Mouse (Mus musculus) lung, embryonic 15.5 days (tissue): ENCODE data around the gene Gm6367. TPM values are rescaled to one million over a fixed set of nuclear protein-coding genes. Genes with fewer than 3 reads are reported as not detected.
"Not testable (repeated sequence)": the region's sequence is repeated elsewhere in the genome, so short reads cannot be mapped to it uniquely, and the experiment has no call there.

Experiments used
- ATAC-seq: fragments of 200-750 bp; cut with Nextera tagmentation; 2 replicates; pipeline ENCODE4 v1.8.0; 2017; ENCODE audit warnings: moderate number of reproducible peaks, borderline replicate concordance; ENCODE audit not compliant: low FRiP score, low TSS enrichment; ENCODE audit errors: extremely low read depth
- H3K27ac ChIP-seq: fragments of 300-500 bp; sonication (generic); 2 replicates; pipeline ENCODE4 v1.5.1; 2015; ENCODE audit warnings: moderate library complexity, mild to moderate bottlenecking, inconsistent platforms
- H3K27me3 ChIP-seq: fragments of 300-500 bp; sonication (generic); 2 replicates; pipeline ENCODE4 v1.6.1; 2015; ENCODE audit warnings: inconsistent platforms
- H3K36me3 ChIP-seq: fragments of 300-500 bp; sonication (generic); 2 replicates; pipeline ENCODE4 v1.6.1; 2015; ENCODE audit warnings: inconsistent platforms
- H3K4me1 ChIP-seq: fragments of 300-500 bp; sonication (generic); 2 replicates; pipeline ENCODE4 v1.6.1; 2015; ENCODE audit warnings: inconsistent platforms
- H3K4me2 ChIP-seq: fragments of 300-500 bp; sonication (generic); 2 replicates; pipeline ENCODE4 v1.6.1; 2015; ENCODE audit warnings: inconsistent platforms, mild to moderate bottlenecking, moderate library complexity
- H3K4me3 ChIP-seq: fragments of 300-500 bp; sonication (generic); 2 replicates; pipeline ENCODE4 v1.5.1; 2015; ENCODE audit warnings: mild to moderate bottlenecking, inconsistent platforms
- H3K9ac ChIP-seq: fragments of 300-500 bp; sonication (generic); 2 replicates; pipeline ENCODE4 v1.6.1; 2015; ENCODE audit warnings: inconsistent platforms
- H3K9me3 ChIP-seq: fragments of 300-500 bp; sonication (generic); 2 replicates; pipeline ENCODE4 v1.6.1; 2016; ENCODE audit warnings: inconsistent platforms
- WGBS: fragments of 180-500 bp; shearing (Covaris S2); methylation state at CpG from one replicate; pipeline ENCODE4 v1.1.7; 2015; 5-methylcytosine and 5-hydroxymethylcytosine counted together
- polyA plus RNA-seq: library from polyadenylated mRNA; unstranded; fragments of >200 nt; fragmentation: Nextera tagmentation; extraction: Ambion mirVana; gene quantifications from 2 replicates; pipeline ENCODE4 v1.2.1, GENCODE M21; 2015

The Gm6367 gene
- not detected in 2 replicates for polyA plus RNA-seq

DNA sequence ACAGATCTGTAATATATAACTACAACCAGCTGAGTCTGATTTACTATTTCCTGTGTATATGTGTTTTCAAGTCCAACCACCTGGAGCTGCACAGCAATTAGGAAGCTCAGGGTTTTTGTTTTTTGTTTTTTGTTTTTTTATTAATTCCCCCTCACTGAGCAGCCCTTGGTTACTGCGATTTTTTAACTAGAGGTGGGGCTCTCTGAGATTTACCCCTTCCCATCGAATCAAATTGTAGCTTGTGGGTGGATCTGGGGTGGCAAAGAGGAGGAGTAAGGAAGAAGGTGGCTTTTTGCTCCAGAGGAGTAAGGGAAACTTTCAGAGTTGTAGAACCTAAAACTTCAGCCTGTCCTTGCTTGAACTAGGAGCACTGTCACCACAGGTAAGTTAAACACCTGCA is at the start of gene Gm6367:
Gm6367 (plus strand) TSS at position 301 of the 400 bp plus-strand sequence.
- not testable (repeated sequence) for H3K4me3 ChIP-seq, H3K4me1 ChIP-seq, ATAC-seq, H3K27ac ChIP-seq, H3K27me3 ChIP-seq, H3K9me3 ChIP-seq, H3K36me3 ChIP-seq, H3K9ac ChIP-seq, H3K4me2 ChIP-seq
- WGBS, result no CpG with 5 or more reads among the region's 2 CpGs

Other genes starting within 250 kb of the Gm6367 start
- gene Gm3183, start 123.2 kb upstream of the Gm6367 start, polyA plus RNA-seq, result not detected in 2 replicates
- not detected in 2 replicates for gene Gm7942, start 118.3 kb downstream of the Gm6367 start, polyA plus RNA-seq
- gene Gm16513, start 194.0 kb downstream of the Gm6367 start, polyA plus RNA-seq, result not detected in 2 replicates